Mouse (Mus musculus): ENCODE measurements around the gene Hk3. TPM values are rescaled to one million over a fixed set of nuclear protein-coding genes. Genes with fewer than 3 reads are reported as not detected.

Hk3 gene
- polyA plus RNA-seq, 1 experiment from 2014 or later = 0.40 TPM

Other genes with a start within 250 kb of the Hk3 start
- not detected in 2 replicates for gene Eif4e1b, start 237.4 kb downstream of the Hk3 start, polyA plus RNA-seq (2016; fragmentation: Nextera tagmentation; extraction: Ambion mirVana)
- gene Tspan17, start 232.0 kb downstream of the Hk3 start, polyA plus RNA-seq (2016; fragmentation: Nextera tagmentation; extraction: Ambion mirVana) = 3.8 and 4.1 TPM in 2 replicates
- 0.30 and 0.78 TPM in 2 replicates for gene Unc5a, start 72.0 kb downstream of the Hk3 start, polyA plus RNA-seq (2016; fragmentation: Nextera tagmentation; extraction: Ambion mirVana)
- 30.1 TPM in 2 replicates for gene Uimc1, start 78.9 kb upstream of the Hk3 start, polyA plus RNA-seq (2016; fragmentation: Nextera tagmentation; extraction: Ambion mirVana)
- 27.5 and 27.7 TPM in 2 replicates for gene Zfp346, start 83.9 kb upstream of the Hk3 start, polyA plus RNA-seq (2016; fragmentation: Nextera tagmentation; extraction: Ambion mirVana)
- not detected in 2 replicates for gene Gm17617, start 112.2 kb upstream of the Hk3 start, polyA plus RNA-seq (2016; fragmentation: Nextera tagmentation; extraction: Ambion mirVana)
- gene Fgfr4, start 131.3 kb upstream of the Hk3 start, polyA plus RNA-seq (2016; fragmentation: Nextera tagmentation; extraction: Ambion mirVana) = 6.1 and 7.4 TPM in 2 replicates
- 81.3 and 91.8 TPM in 2 replicates for gene Nsd1, start 188.4 kb upstream of the Hk3 start, polyA plus RNA-seq (2016; fragmentation: Nextera tagmentation; extraction: Ambion mirVana)